In the genomic region with DNA sequence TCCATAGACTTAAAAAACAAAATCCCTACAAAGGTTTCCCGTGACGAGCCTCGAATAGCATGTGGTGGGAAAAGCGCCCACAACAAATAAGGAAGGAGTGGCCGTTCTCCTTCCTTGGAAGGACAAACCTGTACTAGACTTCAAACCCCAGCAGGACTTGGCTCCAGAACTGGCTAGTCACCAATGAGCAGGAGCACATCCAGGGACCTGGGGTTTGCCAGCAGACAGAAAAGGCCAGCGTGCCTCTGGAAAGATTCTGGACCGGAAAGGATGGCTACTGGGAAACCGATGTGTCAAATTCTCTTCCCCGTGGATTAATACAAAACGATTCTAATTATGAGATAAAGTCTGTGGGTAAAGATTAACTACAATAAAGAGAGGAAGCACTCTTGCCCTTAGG, we compare ENCODE assay signal across 12 mouse cellular contexts.
DNase-seq lines count a peak whose midpoint lies in the region; ATAC-seq and TF ChIP-seq lines count a peak whose summit lies in the region.
"Had no signal": no experiment of that assay in that cellular context is flagged by ENCODE, and none has a peak within 500 bp of the region (broad histone marks: within the 10 kb centered on the region; RNA-seq: fewer than 3 reads in every experiment).

No protein-coding gene starts in this region.

- no peak for TF ChIP-seq CTCF in Patski (IDR thresholded peaks at IDR 0.05)

- no peak overlapping the region for H3K27ac ChIP-seq in kidney, embryonic 15.5 days
- H3K27ac ChIP-seq in heart, embryonic 16.5 days (ENCODE audit: low read length), result peak overlapping the region; percentile 26; the same call in 1 of the 2 replicates
- H3K27ac ChIP-seq: intestine, embryonic 15.5 days had no signal

- peaks cover 5% of the 10 kb centered on the region for H3K36me3 ChIP-seq in kidney, embryonic 15.5 days
- no peaks in the 10 kb centered on the region for H3K36me3 ChIP-seq in heart, embryonic 16.5 days (ENCODE audit: control insufficient read depth, insufficient read depth)
- H3K36me3 ChIP-seq: intestine, embryonic 15.5 days had no signal

- H3K27me3 ChIP-seq in kidney, embryonic 15.5 days, result no peaks in the 10 kb centered on the region
- H3K27me3 ChIP-seq in Patski, result no peaks in the 10 kb centered on the region
- no peaks in the 10 kb centered on the region for H3K27me3 ChIP-seq in heart, embryonic 16.5 days (ENCODE audit: control insufficient read depth, insufficient read depth, low read length)
- H3K27me3 ChIP-seq: intestine, embryonic 15.5 days; megakaryocyte, embryonic 14.5 days had no signal

- POLR2A ChIA-PET in Patski (lab: Charles Lee), result interaction anchor here (1.5 kb wide), 1 partner anchor 63 kb away, joined by 3 read pairs; no protein-coding TSS in a partner anchor

- no peak overlapping the region for H3K9ac ChIP-seq in kidney, embryonic 15.5 days
- H3K9ac ChIP-seq in heart, embryonic 16.5 days (ENCODE audit: low read length), result no peak overlapping the region
- H3K9ac ChIP-seq: intestine, embryonic 15.5 days had no signal

- peaks cover 5% of the 10 kb centered on the region; the same call in 1 of the 2 replicates for H3K4me1 ChIP-seq in kidney, embryonic 15.5 days
- peaks cover 9% of the 10 kb centered on the region for H3K4me1 ChIP-seq in heart, embryonic 16.5 days (ENCODE audit: control insufficient read depth, insufficient read depth, low read length)
- H3K4me1 ChIP-seq: intestine, embryonic 15.5 days had no signal

- in situ Hi-C loops in Patski (cut with MboI; ENCODE audit: low pct_unique_long_range_greater_than_20kb), result no loop called here

- CTCF ChIA-PET in Patski (lab: Charles Lee), result interaction anchor here (0.7 to 1.6 kb wide), 3 partner anchors 14 to 32 kb away, joined by 3 to 4 read pairs (median 3); no protein-coding TSS in a partner anchor

- no peak overlapping the region for H3K4me2 ChIP-seq in kidney, embryonic 15.5 days
- no peak overlapping the region for H3K4me2 ChIP-seq in heart, embryonic 16.5 days (ENCODE audit: low read depth, low read length)
- H3K4me2 ChIP-seq: intestine, embryonic 15.5 days had no signal

- 82% methylated on average over 10 of the region's 10 CpGs for WGBS in kidney, embryonic 15.5 days
- WGBS in heart, embryonic 16.5 days, result 76% methylated on average over 10 of the region's 10 CpGs

- peak; percentile 39 for DNase-seq in kidney, adult 18-20 months
- peak; percentile 44 for DNase-seq in Patski (ENCODE audit: low read depth, low spot score)
- DNase-seq in cerebellum, adult 9-10 months, result peak; percentile 7
- no peak for DNase-seq in urinary bladder, postnatal 4 days (ENCODE audit: low spot score in 2 of 2)
- no peak for DNase-seq in retina, embryonic 14.5 days (ENCODE audit: low spot score)
- DNase-seq: liver; thymus, postnatal 4 days had no signal

- H3K4me3 ChIP-seq in kidney, embryonic 15.5 days (replicated peaks), result no peak overlapping the region
- H3K4me3 ChIP-seq in heart, embryonic 16.5 days (ENCODE audit: low read length), result no peak overlapping the region
- H3K4me3 ChIP-seq: intestine, embryonic 15.5 days; megakaryocyte, embryonic 14.5 days had no signal

- no peaks in the 10 kb centered on the region for H3K9me3 ChIP-seq in kidney, embryonic 15.5 days (replicated peaks)
- no peaks in the 10 kb centered on the region for H3K9me3 ChIP-seq in heart, embryonic 16.5 days (replicated peaks; ENCODE audit: control insufficient read depth, low read length)
- H3K9me3 ChIP-seq: intestine, embryonic 15.5 days; megakaryocyte, embryonic 14.5 days had no signal

- ATAC-seq in kidney, embryonic 15.5 days (replicated peaks; ENCODE audit: low FRiP score), result no peak
- no peak for ATAC-seq in Patski
- ATAC-seq in heart, embryonic 16.5 days (replicated peaks; ENCODE audit: extremely low read depth, insufficient read depth, low FRiP score), result no peak
- ATAC-seq: forebrain, embryonic 14.5 days; intestine, embryonic 15.5 days had no signal

Comparison
In these comparisons a context has a peak if more than half of its experiments do, and no peak if none do; other contexts are left out.
1. DNase-seq: peak in kidney, adult 18-20 months (single experiment), Patski (single experiment) and cerebellum, adult 9-10 months (single experiment); none in urinary bladder, postnatal 4 days (0 of 2) and retina, embryonic 14.5 days (single experiment).